Mouse (Mus musculus) B cell, adult (primary cell): ENCODE results near the gene Ears2. TPM values are rescaled to one million over a fixed set of nuclear protein-coding genes. Genes with fewer than 3 reads are reported as not detected.

Experiments used
- total RNA-seq: library from RNA; stranded (reverse); gene quantifications from 4 replicates; pipeline ENCODE4 v1.2.4, GENCODE M21; 2023; ENCODE audit not compliant: inconsistent age

Ears2 gene
- 15.1 to 19.3 TPM (median 17.2 TPM) in 4 replicates for total RNA-seq

GRCm38 (mm10) chr7:122066945-122067516, at the start of gene Ears2, which contains the start of gene Ubfd1:
TSS of gene Ears2 (minus strand) at chr7:122067263.
TSS of gene Ubfd1 (plus strand) at chr7:122067175.

GRCm38 (mm10) chr7:122101747-122102244, 34.7 kb upstream of the Ears2 start, which contains the start of gene Ndufab1:
TSS of gene Ndufab1 (minus strand) at chr7:122101886.

GRCm38 (mm10) chr7:122020667-122021354, 46.3 kb downstream of the Ears2 start, which contains the start of gene Gga2:
TSS of gene Gga2 (minus strand) at chr7:122021222.

Other genes starting within 250 kb of the Ears2 start
- gene Scnn1b, start 202.2 kb downstream of the Ears2 start, total RNA-seq, result not detected in 4 replicates
- gene Cog7, start 85.6 kb downstream of the Ears2 start, total RNA-seq, result 13.3 to 15.6 TPM (median 13.9 TPM) in 4 replicates
- 316 to 339 TPM (median 335 TPM) in 4 replicates for gene Gga2, start 46.0 kb downstream of the Ears2 start, total RNA-seq
- gene Ubfd1, start 88 bp downstream of the Ears2 start, total RNA-seq, result 33.3 to 51.8 TPM (median 41.8 TPM) in 4 replicates
- gene Ndufab1, start 34.6 kb upstream of the Ears2 start, total RNA-seq, result 58.9 to 75.4 TPM (median 69.5 TPM) in 4 replicates
- gene Palb2, start 65.7 kb upstream of the Ears2 start, total RNA-seq, result 5.6 to 6.9 TPM (median 6.3 TPM) in 4 replicates
- 71.1 to 87.4 TPM (median 78.2 TPM) in 4 replicates for gene Dctn5, start 65.8 kb upstream of the Ears2 start, total RNA-seq
- 2.5 to 5.0 TPM (median 4.5 TPM) in 4 replicates for gene Plk1, start 92.2 kb upstream of the Ears2 start, total RNA-seq
- gene Ern2, start 118.9 kb upstream of the Ears2 start, total RNA-seq, result not detected in 4 replicates
- gene Chp2, start 152.2 kb upstream of the Ears2 start, total RNA-seq, result 0.61 to 0.75 TPM (median 0.66 TPM) in 3 of 4 replicates, not detected in the other
- gene Prkcb, start 221.5 kb upstream of the Ears2 start, total RNA-seq, result 496 to 537 TPM (median 524 TPM) in 4 replicates